Mouse (Mus musculus) lung, postnatal 0 days (tissue): ENCODE measurements at regions not wholly inside any gene's neighbourhood (a gene's known extent, or its start where the extent isn't known, plus 50 kb on each side); places are given as distances from the start of the nearest gene placed in this dataset.

ENCODE experiments used
- CTCF ChIP-seq: IDR thresholded peaks from 2 replicates; pipeline ENCODE4 v1.5.1; 2016; ENCODE audit warnings: antibody characterized with exemption, mild to moderate bottlenecking
- EP300 ChIP-seq: IDR thresholded peaks from 2 replicates; pipeline ENCODE4 v1.6.1; 2016; ENCODE audit warnings: antibody characterized with exemption, mild to moderate bottlenecking, control low read depth

GRCm38 (mm10) chr1:4671237-4672019, 136.3 kb upstream of the Gm37988 start:
- TF ChIP-seq CTCF: no peak
- TF ChIP-seq EP300: no peak
